Mouse (Mus musculus) megakaryocyte, embryonic 14.5 days (primary cell): ENCODE data around the gene Pcdh7.

Source experiments
- FLI1 ChIP-seq: IDR thresholded peaks from 2 replicates; pipeline ENCODE4 v1.6.1; 2012; ENCODE audit warnings: low read length, inconsistent platforms, mixed read lengths
- GATA1 ChIP-seq: IDR thresholded peaks from 3 replicates; pipeline ENCODE4 v1.6.1; 2012; ENCODE audit warnings: mixed read lengths, low read length, inconsistent platforms, borderline replicate concordance

DNA sequence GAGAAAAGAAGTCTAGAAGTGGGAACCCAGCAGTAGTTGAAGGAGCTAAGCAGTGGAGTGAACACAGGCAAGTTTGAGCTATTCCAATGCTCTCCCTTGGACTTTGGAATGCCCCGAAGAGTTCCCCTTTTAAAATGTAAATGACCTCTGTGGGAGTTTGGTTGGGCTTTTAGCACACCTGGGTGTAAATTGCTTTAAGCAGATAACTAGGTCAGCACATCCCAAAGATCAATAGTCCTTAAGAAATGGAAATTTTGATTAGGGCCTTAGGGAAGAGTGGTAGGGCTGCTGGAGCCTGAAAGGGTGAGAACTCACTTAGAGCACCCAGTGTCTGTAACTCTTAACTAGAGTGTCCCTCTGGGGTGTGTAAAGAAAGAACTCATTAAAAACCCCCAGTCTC, 15.7 kb downstream of the Pcdh7 start:
- TF ChIP-seq GATA1 = no peak
- no peak for TF ChIP-seq FLI1
